Mouse (Mus musculus): ENCODE measurements around the gene Pnmal1.
A peak's percentile ranks its signal among the peaks of the same experiment; 100 is the strongest.

Gene Pnmal1

DNA sequence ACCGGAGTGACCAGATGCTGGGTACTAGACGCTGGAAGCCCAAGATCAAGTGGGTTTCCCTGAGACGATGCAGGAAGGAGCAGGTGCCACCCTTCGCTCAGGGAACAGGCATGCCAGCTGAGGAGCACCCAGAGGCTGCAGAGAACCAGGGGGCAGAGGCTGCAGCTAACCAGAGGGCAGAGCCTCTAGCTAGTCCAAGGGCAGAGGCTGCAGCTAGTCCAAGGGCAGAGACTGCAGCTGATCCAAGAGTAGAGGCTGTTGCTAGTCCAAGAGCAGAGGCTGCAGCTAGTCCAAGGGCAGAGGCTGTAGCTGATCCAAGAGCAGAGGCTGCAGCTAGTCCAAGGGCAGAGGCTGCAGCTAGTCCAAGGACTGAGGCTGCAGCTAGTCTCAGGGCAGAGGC lies 35.9 kb downstream of the Pnmal1 start:
- no peak for DNase-seq (ENCODE audit: low read depth)

GRCm38 (mm10) chr7:16999233-16999632 lies 39.8 kb downstream of the Pnmal1 start:
- no peak for DNase-seq (ENCODE audit: low read depth)

- DNase-seq (ENCODE audit: low read depth), result peak; percentile 88
Measured at GRCm38 (mm10) chr7:16999650-17000049, 40.2 kb downstream of the Pnmal1 start.

GRCm38 (mm10) chr7:17002375-17003195 lies 43.1 kb downstream of the Pnmal1 start:
- peak; percentile 93 for DNase-seq (ENCODE audit: low read depth)

GRCm38 (mm10) chr7:17003230-17003960 lies 43.9 kb downstream of the Pnmal1 start:
- DNase-seq (ENCODE audit: low read depth), result peak; percentile 83

DNA sequence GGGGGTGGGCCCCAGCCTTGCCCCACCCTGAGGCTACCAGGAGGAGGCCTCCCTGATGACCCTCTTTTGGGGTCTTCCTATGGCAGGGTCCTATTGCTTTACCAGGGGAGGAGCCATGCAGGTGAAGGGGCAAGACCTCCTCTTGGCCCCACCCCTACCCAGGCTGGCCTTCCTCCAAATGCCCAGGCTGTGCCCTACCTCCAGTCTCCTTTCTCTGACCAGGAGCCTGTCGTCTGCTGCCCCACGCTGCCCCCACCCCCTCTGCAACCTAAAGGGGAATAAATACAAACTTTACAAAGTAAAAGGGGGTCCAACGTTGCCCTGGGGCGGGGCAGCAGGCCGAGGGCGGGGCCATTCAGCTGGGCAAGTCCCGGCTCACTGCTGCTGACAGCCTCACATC lies 45.2 kb downstream of the Pnmal1 start:
- no peak for DNase-seq (ENCODE audit: low read depth)

- peak; percentile 66 for DNase-seq (ENCODE audit: low read depth)
Measured at GRCm38 (mm10) chr7:17007300-17007699, 47.8 kb downstream of the Pnmal1 start.

GRCm38 (mm10) chr7:17009326-17010009 lies 50.0 kb downstream of the Pnmal1 start:
- no peak for DNase-seq (ENCODE audit: low read depth)

GRCm38 (mm10) chr7:17010010-17010347 lies 50.5 kb downstream of the Pnmal1 start:
- peak; percentile 16 for DNase-seq (ENCODE audit: low read depth)

GRCm38 (mm10) chr7:17011909-17012590 lies 52.6 kb downstream of the Pnmal1 start:
- DNase-seq (ENCODE audit: low read depth), result no peak
